Mouse (Mus musculus): ENCODE measurements around the gene Pphln1.

- peak; percentile 31 for TF ChIP-seq CTCF (IDR thresholded peaks at IDR 0.05; ENCODE audit: low read depth)
- no peak for TF ChIP-seq EP300 (IDR thresholded peaks at IDR 0.05; ENCODE audit: low read depth)
These were observed 104.6 kb downstream of the Pphln1 start for GRCm38 (mm10) chr15:93502703-93503102.
